Comparison of ENCODE assay signal across 8 mouse cellular contexts in the genomic region with DNA sequence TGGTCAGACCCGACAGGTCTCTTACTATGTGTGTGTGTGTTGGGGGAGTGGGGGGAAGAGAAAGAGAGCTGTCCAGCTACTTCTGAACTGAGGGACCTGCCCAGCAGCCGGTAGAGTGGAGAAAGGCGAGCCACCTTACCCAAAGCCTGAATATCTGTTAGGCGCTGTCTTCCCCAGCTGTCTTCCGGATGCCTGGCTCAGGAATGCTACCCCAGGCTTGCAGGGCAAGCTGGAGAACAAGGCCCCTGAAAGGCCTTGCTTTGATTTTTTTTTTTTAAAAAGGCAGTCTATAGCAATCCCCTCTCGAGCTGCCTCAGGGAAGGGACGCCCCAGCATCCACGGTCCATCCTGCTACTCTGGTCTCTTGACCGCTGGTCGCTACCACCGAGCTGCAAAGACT. TPM values are rescaled to one million over a fixed set of nuclear protein-coding genes. Genes with fewer than 3 reads are reported as not detected.
DNase-seq lines count a peak whose midpoint lies in the region; ATAC-seq lines count a peak whose summit lies in the region.

No protein-coding gene starts in this region.

- no peaks in the 10 kb centered on the region for H3K36me3 ChIP-seq in heart, embryonic 15.5 days
- H3K36me3 ChIP-seq in forebrain, embryonic 13.5 days (ENCODE audit: poor library complexity, severe bottlenecking): 0 out of 2 replicates have a peak, but pooled peaks cover 4% of the 10 kb centered on the region
- no peaks in the 10 kb centered on the region for H3K36me3 ChIP-seq in liver, embryonic 12.5 days

- no peak for ATAC-seq in heart, embryonic 15.5 days (replicated peaks; ENCODE audit: insufficient number of reproducible peaks, insufficient read depth, low FRiP score, low read depth)
- ATAC-seq in forebrain, embryonic 13.5 days: no peak
- no peak for ATAC-seq in liver, embryonic 12.5 days

- H3K9ac ChIP-seq in heart, embryonic 15.5 days: no peak overlapping the region
- H3K9ac ChIP-seq in forebrain, embryonic 13.5 days: peak overlapping the region; percentile 99
- H3K9ac ChIP-seq in liver, embryonic 12.5 days: no peak overlapping the region

- H3K27me3 ChIP-seq in heart, embryonic 15.5 days: no peaks in the 10 kb centered on the region
- H3K27me3 ChIP-seq in forebrain, embryonic 13.5 days: no peaks in the 10 kb centered on the region
- peaks cover 74% of the 10 kb centered on the region for H3K27me3 ChIP-seq in liver, embryonic 12.5 days (replicated peaks)

- intact Hi-C loops in heart, postnatal 25 days (cut with DNase I): loop anchor here (5.0 kb wide), 1 partner anchor 41 kb away; no protein-coding TSS in a partner anchor

- peak overlapping the region; percentile 88 for H3K27ac ChIP-seq in heart, embryonic 15.5 days
- peak overlapping the region; percentile 96 for H3K27ac ChIP-seq in forebrain, embryonic 13.5 days
- peak overlapping the region; percentile 85; the same call in 1 of the 2 replicates for H3K27ac ChIP-seq in liver, embryonic 12.5 days

- WGBS in heart, embryonic 15.5 days: 50% methylated on average over 11 of the region's 11 CpGs
- 28% methylated on average over 11 of the region's 11 CpGs for WGBS in forebrain, embryonic 13.5 days
- 46% methylated on average over 11 of the region's 11 CpGs for WGBS in liver, embryonic 12.5 days (ENCODE audit: insufficient replicate concordance)

- no peak for DNase-seq in heart, postnatal 25 days (ENCODE audit: low spot score)
- DNase-seq in Muller cell, postnatal 12 days (ENCODE audit: inconsistent ontology term): peak; percentile 65
- no peak for DNase-seq in layer of hippocampus, postnatal 10 days (ENCODE audit: low spot score in 2 of 2)
- no peak for DNase-seq in frontal cortex, postnatal 14 days (ENCODE audit: low spot score in 2 of 2)
- DNase-seq in frontal cortex, adult 2 months (ENCODE audit: extremely low spot score in 1 of 2, low spot score in 1 of 2): no peak

- no peak overlapping the region for H3K4me3 ChIP-seq in heart, embryonic 15.5 days
- H3K4me3 ChIP-seq in forebrain, embryonic 13.5 days: peak overlapping the region; percentile 91
- no peak overlapping the region for H3K4me3 ChIP-seq in liver, embryonic 12.5 days

- no peaks in the 10 kb centered on the region for H3K9me3 ChIP-seq in heart, embryonic 15.5 days (replicated peaks)
- no peaks in the 10 kb centered on the region for H3K9me3 ChIP-seq in forebrain, embryonic 13.5 days (replicated peaks)
- H3K9me3 ChIP-seq in liver, embryonic 12.5 days (replicated peaks): no peaks in the 10 kb centered on the region

- H3K4me1 ChIP-seq in heart, embryonic 15.5 days (replicated peaks): peaks cover 52% of the 10 kb centered on the region
- H3K4me1 ChIP-seq in forebrain, embryonic 13.5 days: peaks cover 49% of the 10 kb centered on the region
- H3K4me1 ChIP-seq in liver, embryonic 12.5 days: peaks cover 43% of the 10 kb centered on the region

- H3K4me2 ChIP-seq in heart, embryonic 15.5 days: peak overlapping the region; percentile 9; the same call in 1 of the 2 replicates
- H3K4me2 ChIP-seq in forebrain, embryonic 13.5 days: peak overlapping the region; percentile 98
- no peak overlapping the region for H3K4me2 ChIP-seq in liver, embryonic 12.5 days

RNA-seq across cellular contexts. Expression of a gene that starts 32.6 kb away (rescaled TPM):
- 77.5 and 91.4 TPM in 2 replicates for polyA plus RNA-seq in heart, embryonic 15.5 days (2015; fragmentation: Nextera tagmentation; extraction: Ambion mirVana)
- 10 to 100 TPM; 75.9 to 78.0 TPM for total RNA-seq in heart, postnatal 25 days (2021)
- polyA plus RNA-seq in forebrain, embryonic 13.5 days (2015; fragmentation: Nextera tagmentation; extraction: Ambion mirVana): 76.8 and 92.2 TPM in 2 replicates
- 54.9 and 55.2 TPM in 2 replicates for polyA plus RNA-seq in liver, embryonic 12.5 days (2016; fragmentation: Nextera tagmentation; extraction: Ambion mirVana)
- 100 to 1,000 TPM; 107 to 123 TPM for total RNA-seq in layer of hippocampus, postnatal 10 days (2021)
- polyA plus RNA-seq in frontal cortex, adult 2 months (2012; rRNA removed): 62.5 and 62.6 TPM in 2 replicates

RNA-seq across cellular contexts. Expression of a gene that starts 49.0 kb away (rescaled TPM):
- 4.2 and 5.7 TPM in 2 replicates for polyA plus RNA-seq in heart, embryonic 15.5 days (2015; fragmentation: Nextera tagmentation; extraction: Ambion mirVana)
- total RNA-seq in heart, postnatal 25 days (2021): 1 to 10 TPM; 7.8 to 8.3 TPM
- polyA plus RNA-seq in forebrain, embryonic 13.5 days (2015; fragmentation: Nextera tagmentation; extraction: Ambion mirVana): 17.2 TPM in 2 replicates
- 3.0 and 3.5 TPM in 2 replicates for polyA plus RNA-seq in liver, embryonic 12.5 days (2016; fragmentation: Nextera tagmentation; extraction: Ambion mirVana)
- total RNA-seq in layer of hippocampus, postnatal 10 days (2021): 10 to 100 TPM; 21.9 to 26.0 TPM
- 16.9 and 17.2 TPM in 2 replicates for polyA plus RNA-seq in frontal cortex, adult 2 months (2012; rRNA removed)
